Mouse (Mus musculus) activated CD4-positive, CD25-positive, alpha-beta regulatory T cell, adult 9 weeks (primary cell): ENCODE measurements around the gene Nr0b2. TPM values are rescaled to one million over a fixed set of nuclear protein-coding genes. Genes with fewer than 3 reads are reported as not detected.

Experiments
- polyA plus RNA-seq: library from polyadenylated mRNA; unstranded; fragments of 100-300 nt; shearing (Covaris generic); gene quantifications from one replicate; pipeline ENCODE4 v1.2.1, GENCODE M21; 2017

The Nr0b2 gene
- polyA plus RNA-seq = not detected

GRCm38 (mm10) chr4:133552768-133553447, at the start of gene Nr0b2:
TSS of gene Nr0b2 (plus strand) at chr4:133553376.

GRCm38 (mm10) chr4:133518601-133519368, 34.4 kb upstream of the Nr0b2 start, which contains the start of gene Kdf1:
TSS of gene Kdf1 (plus strand) at chr4:133518963.

GRCm38 (mm10) chr4:133545272-133546231, 7.6 kb upstream of the Nr0b2 start, which contains the start of gene Nudc:
TSS of gene Nudc (minus strand) at chr4:133545996.

GRCm38 (mm10) chr4:133574070-133574842, 21.1 kb downstream of the Nr0b2 start, which contains the start of gene Gpatch3:
TSS of gene Gpatch3 (plus strand) at chr4:133574745.

GRCm38 (mm10) chr4:133584059-133584951, 31.1 kb downstream of the Nr0b2 start, which contains the start of gene Gpn2:
TSS of gene Gpn2 (plus strand) at chr4:133584362.

GRCm38 (mm10) chr4:133601721-133602218, 48.6 kb downstream of the Nr0b2 start, which contains the start of gene Sfn:
TSS of gene Sfn (minus strand) at chr4:133602168.

Other genes with a start within 250 kb of the Nr0b2 start
- 4.4 TPM for gene Wdtc1, start 199.9 kb upstream of the Nr0b2 start, polyA plus RNA-seq
- gene Slc9a1, start 183.7 kb upstream of the Nr0b2 start, polyA plus RNA-seq = 27.6 TPM
- gene Tent5b, start 73.2 kb upstream of the Nr0b2 start, polyA plus RNA-seq = not detected
- gene Trnp1, start 54.8 kb upstream of the Nr0b2 start, polyA plus RNA-seq = not detected
- gene Kdf1, start 34.4 kb upstream of the Nr0b2 start, polyA plus RNA-seq = 0.39 TPM
- gene Nudc, start 7.4 kb upstream of the Nr0b2 start, polyA plus RNA-seq = 148 TPM
- 2.6 TPM for gene Gpatch3, start 21.4 kb downstream of the Nr0b2 start, polyA plus RNA-seq
- gene Gpn2, start 31.0 kb downstream of the Nr0b2 start, polyA plus RNA-seq = 21.0 TPM
- gene Sfn, start 48.8 kb downstream of the Nr0b2 start, polyA plus RNA-seq = 10.9 TPM
- gene Zdhhc18, start 96.8 kb downstream of the Nr0b2 start, polyA plus RNA-seq = 22.5 TPM
- 30.4 TPM for gene Pigv, start 119.3 kb downstream of the Nr0b2 start, polyA plus RNA-seq
- 32.8 TPM for gene Arid1a, start 203.4 kb downstream of the Nr0b2 start, polyA plus RNA-seq